Mouse (Mus musculus): ENCODE results near the gene Frmd8. TPM values are rescaled to one million over a fixed set of nuclear protein-coding genes. Genes with fewer than 3 reads are reported as not detected.

Frmd8 gene
- polyA plus RNA-seq, 1 experiment from 2014 or later = 25.3 TPM

DNA sequence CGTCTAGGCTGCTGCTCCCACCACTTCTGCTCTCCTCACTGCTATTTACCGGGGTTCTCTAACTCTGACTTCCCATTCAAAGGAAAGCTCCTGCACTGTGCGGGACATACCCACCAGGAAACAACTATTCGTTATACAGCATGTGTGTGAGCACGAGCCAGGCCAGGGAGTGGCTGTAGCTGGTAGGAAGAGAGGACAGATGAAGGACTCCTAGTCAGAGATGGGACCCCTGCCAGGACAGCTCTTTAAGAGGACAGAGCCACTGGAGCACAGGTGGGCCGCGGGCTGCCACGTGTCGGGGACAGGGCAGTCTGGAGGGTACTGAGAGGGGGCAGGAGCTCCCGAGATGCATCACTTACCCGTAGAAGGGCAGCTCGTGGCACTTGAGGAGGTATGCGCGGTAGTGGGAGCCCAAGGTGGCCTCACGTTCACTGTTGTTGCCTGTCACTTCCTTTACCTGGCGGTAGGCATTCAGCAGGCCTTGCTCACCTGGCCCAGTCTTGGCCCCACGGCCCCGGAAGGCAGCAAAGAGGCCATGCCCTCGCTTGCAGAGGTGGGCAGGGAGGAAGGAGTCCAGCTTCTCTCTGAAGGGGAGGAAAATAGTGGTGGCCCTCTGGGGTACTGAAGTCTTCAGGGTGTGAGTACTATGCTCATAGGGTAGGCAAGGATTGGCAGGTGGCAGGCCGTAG, 10.2 kb downstream of the Frmd8 start:
- ATAC-seq (ENCODE audit: insufficient read depth, low FRiP score, low read depth) = no peak
- Histone ChIP-seq H3K27ac (no peak overlapping the region), H3K27me3 (replicated peaks) (no peaks in the 10 kb centered on the region), H3K9ac (no peak overlapping the region), H3K4me1 (no peaks in the 10 kb centered on the region), H3K9me3 (no peaks in the 10 kb centered on the region), H3K4me3 (replicated peaks) (no peak overlapping the region), H3K36me3 (peaks cover 41% of the 10 kb centered on the region), H3K4me2 (no peak overlapping the region)
- WGBS = 93% methylated on average over 20 of the region's 20 CpGs

DNA sequence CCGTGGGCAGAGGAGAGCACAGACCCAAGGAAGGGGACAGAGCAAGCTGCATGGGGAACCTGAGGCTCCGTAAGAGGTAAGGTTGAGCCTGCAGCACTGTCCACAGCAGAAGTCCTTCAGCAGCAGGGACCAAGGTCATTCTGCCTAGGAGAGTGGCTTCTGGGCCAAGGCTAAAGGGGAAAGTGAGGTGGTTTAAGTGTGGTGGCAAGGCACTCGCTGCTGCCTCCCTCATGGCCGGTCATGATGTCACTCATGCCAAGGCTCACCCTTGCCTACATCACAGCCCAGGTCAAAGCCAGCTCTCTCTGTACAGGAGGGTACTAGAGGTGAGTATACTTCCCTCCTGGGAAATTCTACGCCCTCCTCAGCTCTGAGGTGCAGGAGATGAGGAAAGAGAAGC, 11.3 kb downstream of the Frmd8 start:
- Histone ChIP-seq H3K4me2 (no peak overlapping the region), H3K27me3 (replicated peaks) (no peaks in the 10 kb centered on the region), H3K9ac (no peak overlapping the region), H3K27ac (no peak overlapping the region), H3K9me3 (no peaks in the 10 kb centered on the region), H3K36me3 (peaks cover 36% of the 10 kb centered on the region), H3K4me3 (replicated peaks) (no peak overlapping the region), H3K4me1 (no peaks in the 10 kb centered on the region)
- no peak for ATAC-seq (ENCODE audit: insufficient read depth, low FRiP score, low read depth)
- WGBS = 96% methylated on average over 5 of the region's 5 CpGs

DNA sequence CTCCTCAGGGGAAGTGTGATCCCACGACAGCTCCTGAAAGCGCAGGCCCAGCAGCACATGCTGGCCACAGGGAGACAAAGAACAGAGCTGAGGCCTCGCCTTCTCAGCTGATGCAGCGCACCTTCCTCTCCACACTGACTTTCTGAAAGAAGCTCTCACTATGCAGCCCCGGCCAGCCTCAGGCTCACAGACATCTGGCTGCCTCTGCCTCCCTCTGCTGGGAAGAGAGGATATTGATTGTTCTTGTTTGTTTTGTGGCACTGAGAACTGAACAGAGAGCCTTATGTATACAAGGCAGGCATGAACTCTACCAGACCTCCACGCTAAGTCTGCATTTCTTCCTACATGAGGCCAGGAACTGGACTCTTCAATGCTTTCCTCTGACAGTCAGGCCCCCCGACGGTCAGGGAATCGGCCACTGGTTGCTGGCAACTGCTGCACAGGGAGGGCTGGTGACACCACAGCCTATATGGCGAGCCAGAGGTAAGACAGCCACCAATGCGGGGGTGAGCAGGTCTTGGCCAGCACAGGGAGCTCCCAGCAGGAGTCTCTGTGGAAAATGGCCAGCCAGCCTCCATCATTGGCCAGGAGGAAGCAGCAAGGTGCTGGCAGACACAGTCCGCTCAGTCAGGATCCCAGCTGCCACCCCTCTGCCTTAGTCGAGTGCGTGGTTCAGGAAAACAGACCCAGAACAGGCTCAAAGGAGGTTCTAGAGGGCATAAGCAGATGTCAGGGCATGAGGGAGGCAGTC, 12.6 kb downstream of the Frmd8 start:
- Histone ChIP-seq H3K9me3 (no peaks in the 10 kb centered on the region), H3K27me3 (replicated peaks) (no peaks in the 10 kb centered on the region), H3K4me1 (no peaks in the 10 kb centered on the region), H3K9ac (no peak overlapping the region), H3K4me2 (no peak overlapping the region), H3K36me3 (peaks cover 35% of the 10 kb centered on the region), H3K4me3 (replicated peaks) (no peak overlapping the region), H3K27ac (no peak overlapping the region)
- ATAC-seq (ENCODE audit: insufficient read depth, low FRiP score, low read depth) = no peak
- 96% methylated on average over 14 of the region's 14 CpGs for WGBS

DNA sequence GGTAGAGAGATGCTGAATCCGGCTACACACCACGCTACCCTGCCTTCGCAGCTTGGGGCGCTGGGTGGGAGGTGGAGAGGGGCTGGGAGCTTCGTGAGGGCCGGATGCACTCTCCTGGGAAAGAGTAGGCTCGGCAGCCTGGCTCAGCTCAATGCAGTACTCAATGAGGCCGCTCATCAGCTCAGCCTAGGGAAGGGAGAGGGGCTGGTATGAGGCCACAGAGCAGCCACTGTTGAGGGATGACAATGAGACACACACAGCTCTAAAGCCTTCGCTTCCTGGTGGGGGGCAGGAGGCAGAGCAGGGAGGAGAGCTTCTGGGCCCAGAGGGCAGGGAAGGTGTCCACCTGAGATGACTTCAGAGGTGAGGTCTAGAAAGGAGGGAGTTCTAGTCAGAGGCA, 18.5 kb downstream of the Frmd8 start:
- Histone ChIP-seq H3K4me2 (no peak overlapping the region), H3K9me3 (no peaks in the 10 kb centered on the region), H3K4me3 (replicated peaks) (no peak overlapping the region), H3K36me3 (peaks cover 17% of the 10 kb centered on the region), H3K4me1 (peaks cover 3% of the 10 kb centered on the region), H3K27me3 (replicated peaks) (no peaks in the 10 kb centered on the region), H3K9ac (no peak overlapping the region), H3K27ac (no peak overlapping the region)
- WGBS = 82% methylated on average over 9 of the region's 9 CpGs
- no peak for ATAC-seq (ENCODE audit: insufficient read depth, low FRiP score, low read depth)

DNA sequence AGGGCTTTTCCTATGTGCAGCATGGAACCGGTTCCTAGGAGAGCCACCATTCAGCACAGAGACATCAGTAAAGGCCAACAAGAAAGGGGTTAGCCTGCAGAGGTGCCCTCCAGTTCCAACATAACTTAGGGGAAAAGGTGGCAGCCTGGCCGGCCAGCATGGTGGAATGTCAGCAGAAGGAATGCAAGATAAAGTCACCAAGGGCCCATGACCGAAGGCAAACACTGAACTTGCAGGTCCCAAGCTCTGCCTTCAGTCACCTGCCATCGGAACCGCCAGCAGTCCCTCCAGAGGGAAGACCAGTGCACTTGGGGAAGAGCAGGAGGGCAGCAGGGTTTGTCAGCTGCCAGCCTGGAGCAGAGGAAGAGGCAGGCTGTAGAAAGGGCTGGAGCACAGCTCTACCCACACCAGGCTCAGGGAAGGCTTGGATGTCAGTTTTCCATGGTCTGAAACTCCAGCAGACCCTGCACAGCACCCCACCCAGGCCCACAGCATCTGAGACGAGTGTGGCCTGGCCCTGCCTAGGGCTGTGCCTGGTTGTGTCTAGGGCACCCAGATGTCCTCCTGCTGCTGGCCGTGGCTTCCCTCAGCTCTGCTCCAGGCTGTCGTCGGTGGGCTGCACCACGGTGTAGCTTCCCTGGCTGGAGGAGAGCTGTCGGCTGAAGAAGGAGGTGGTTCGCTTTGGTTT, 22.9 kb downstream of the Frmd8 start:
- Histone ChIP-seq H3K9ac (no peak overlapping the region), H3K4me2 (no peak overlapping the region), H3K4me1 (peaks cover 37% of the 10 kb centered on the region), H3K27ac (peak overlapping the region; percentile 61), H3K27me3 (replicated peaks) (no peaks in the 10 kb centered on the region), H3K36me3 (peaks cover 9% of the 10 kb centered on the region; the same call in 1 of the 2 replicates), H3K9me3 (no peaks in the 10 kb centered on the region), H3K4me3 (replicated peaks) (no peak overlapping the region)
- ATAC-seq (ENCODE audit: insufficient read depth, low FRiP score, low read depth) = no peak
- WGBS = 75% methylated on average over 12 of the region's 12 CpGs

DNA sequence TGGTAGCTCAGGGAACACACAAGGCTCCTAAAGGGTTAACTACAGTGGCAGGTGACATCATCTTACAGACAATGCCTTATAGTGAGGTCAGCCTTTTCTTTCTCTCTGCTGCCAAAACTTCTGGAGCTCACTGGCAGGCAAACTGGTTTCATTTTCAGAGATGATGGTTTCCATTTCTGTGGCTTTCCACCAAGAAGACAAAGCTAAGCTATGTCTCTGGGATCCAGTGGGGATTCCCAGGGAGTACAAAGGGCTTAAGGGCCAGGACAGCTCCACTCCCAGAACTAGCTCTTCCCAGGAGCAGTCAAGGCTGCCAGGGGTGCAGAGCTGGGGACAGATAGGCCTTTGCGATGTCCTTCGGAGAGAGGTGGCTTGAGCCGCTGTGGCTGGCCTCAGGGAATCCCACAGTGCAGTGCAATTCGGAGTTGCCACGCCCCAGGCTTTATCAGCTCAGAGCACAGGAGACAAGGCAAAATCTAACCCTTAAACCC, 23.5 kb downstream of the Frmd8 start:
- Histone ChIP-seq H3K4me1 (peaks cover 42% of the 10 kb centered on the region), H3K4me2 (no peak overlapping the region; the same call in 1 of the 2 replicates), H3K27ac (peak overlapping the region; percentile 61)

DNA sequence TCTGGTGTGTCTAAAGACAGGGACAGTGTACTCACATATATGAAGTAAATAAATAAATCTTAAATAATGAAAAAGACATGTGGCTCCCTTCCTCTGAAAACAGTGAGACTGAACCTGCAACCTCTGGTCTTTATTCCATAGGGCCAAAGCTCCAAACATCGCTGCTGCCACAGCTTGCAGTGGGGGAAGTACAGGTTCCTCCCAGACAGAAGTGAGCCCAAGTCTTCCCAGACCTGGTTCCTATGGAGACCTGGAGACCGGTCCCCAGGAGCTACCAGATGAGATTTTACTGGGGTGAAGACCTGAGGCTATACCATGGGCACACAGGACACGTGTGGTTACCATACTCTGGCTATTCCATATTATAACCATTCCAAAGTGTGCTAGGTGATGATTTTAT, 24.2 kb downstream of the Frmd8 start:
- Histone ChIP-seq H3K9ac (no peak overlapping the region), H3K4me1 (peaks cover 42% of the 10 kb centered on the region), H3K4me2 (no peak overlapping the region), H3K36me3 (no peaks in the 10 kb centered on the region), H3K4me3 (replicated peaks) (no peak overlapping the region), H3K27ac (no peak overlapping the region), H3K9me3 (no peaks in the 10 kb centered on the region), H3K27me3 (replicated peaks) (no peaks in the 10 kb centered on the region)
- 78% methylated on average over 3 of the region's 3 CpGs for WGBS
- ATAC-seq (ENCODE audit: insufficient read depth, low FRiP score, low read depth) = no peak

More for the DNA sequence above, 23.5 kb downstream of the Frmd8 start:
- Histone ChIP-seq H3K27me3 (replicated peaks) (no peaks in the 10 kb centered on the region), H3K9me3 (no peaks in the 10 kb centered on the region), H3K9ac (no peak overlapping the region), H3K4me3 (replicated peaks) (no peak overlapping the region), H3K36me3 (peaks cover 2% of the 10 kb centered on the region; the same call in 1 of the 2 replicates)
- 62% methylated on average over 5 of the region's 5 CpGs for WGBS
- ATAC-seq (ENCODE audit: insufficient read depth, low FRiP score, low read depth) = no peak

DNA sequence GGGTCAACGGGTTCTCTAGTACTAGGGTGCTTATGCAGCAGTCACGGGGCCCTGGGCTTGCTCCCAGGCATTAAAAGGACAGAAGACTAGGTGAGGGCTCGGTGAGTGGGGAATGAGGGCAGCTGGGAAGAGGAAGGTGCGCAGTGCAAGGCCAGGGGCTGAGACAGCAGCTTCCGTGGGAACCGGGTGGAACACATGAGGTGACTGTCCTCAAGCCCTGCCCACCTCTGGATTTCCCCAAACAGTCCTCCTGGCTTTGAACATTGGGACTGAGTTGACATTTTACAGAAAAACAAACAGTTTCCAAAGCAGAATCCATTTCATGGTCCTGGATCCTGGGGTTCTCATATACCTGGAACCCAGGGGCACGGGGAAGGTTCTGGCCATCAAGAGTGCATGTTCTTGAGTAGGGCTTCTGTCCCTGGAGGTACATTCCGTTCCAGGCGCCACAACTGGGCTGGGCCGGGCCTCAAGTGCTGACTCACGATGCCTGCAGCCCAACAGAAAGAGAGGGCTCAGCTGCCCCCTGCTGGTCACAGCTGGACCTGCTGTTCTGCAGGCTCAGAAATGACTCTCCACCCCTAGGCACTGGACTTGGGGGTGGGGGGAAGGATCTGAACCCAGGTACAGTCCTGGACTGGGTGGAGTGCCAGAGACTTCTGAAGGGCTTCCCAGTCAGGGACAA, 25.1 kb downstream of the Frmd8 start:
- Histone ChIP-seq H3K4me3 (replicated peaks) (no peak overlapping the region), H3K4me1 (peaks cover 46% of the 10 kb centered on the region), H3K27me3 (replicated peaks) (no peaks in the 10 kb centered on the region), H3K4me2 (peak overlapping the region; percentile 27), H3K36me3 (no peaks in the 10 kb centered on the region), H3K9ac (no peak overlapping the region), H3K9me3 (no peaks in the 10 kb centered on the region), H3K27ac (peak overlapping the region; percentile 99)
- peak; percentile 28 for ATAC-seq (ENCODE audit: insufficient read depth, low FRiP score, low read depth)
- 23% methylated on average over 11 of the region's 11 CpGs for WGBS

DNA sequence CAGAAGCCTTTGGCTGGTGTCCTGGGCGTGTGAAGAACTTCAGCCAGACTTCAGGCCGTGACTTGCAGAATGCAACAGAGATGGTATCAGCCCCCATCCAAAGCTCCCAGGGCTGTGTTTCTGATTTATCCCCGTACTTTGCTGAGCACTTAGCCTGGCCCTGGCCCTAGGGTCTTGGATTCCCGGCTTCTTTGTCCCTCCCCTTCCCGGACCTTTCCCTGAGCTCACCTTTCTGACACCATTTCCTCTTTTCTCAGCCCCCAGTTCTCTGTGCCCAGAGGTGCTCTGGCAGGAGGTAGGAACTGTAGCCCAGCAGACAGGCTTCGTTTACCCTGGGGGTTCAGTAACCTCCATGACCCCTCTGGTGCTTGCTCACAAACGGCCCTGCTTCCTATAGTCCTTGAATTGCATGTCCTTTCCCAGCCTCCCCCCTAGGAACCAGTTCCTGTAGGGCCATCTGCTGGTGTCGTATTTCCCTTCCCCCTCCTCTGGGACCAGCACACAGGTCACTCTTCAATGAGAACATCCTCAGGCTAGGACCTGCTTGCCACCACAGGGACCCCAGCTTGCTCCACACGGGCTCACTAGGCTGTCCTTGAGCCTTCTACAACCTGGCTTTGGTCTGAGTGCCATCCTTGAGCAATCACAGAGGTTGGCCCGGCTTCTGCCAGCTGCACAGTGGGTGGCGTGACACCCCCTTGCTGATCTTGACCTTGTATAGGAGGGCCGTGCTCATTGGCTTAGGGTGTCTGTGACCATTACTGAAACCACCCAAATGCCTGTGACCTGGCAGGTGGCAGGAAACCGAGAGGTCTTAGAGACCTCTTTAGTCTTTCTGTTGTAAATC, 26.0 kb downstream of the Frmd8 start:
- 34% methylated on average over 13 of the region's 13 CpGs for WGBS
- peak overlapping the region; percentile 99 for H3K27ac ChIP-seq
- H3K4me3 ChIP-seq (replicated peaks) = peak overlapping the region; percentile 9; the same call in 1 of the 2 replicates
- H3K4me1 ChIP-seq = peaks cover 52% of the 10 kb centered on the region
- no peaks in the 10 kb centered on the region for H3K27me3 ChIP-seq (replicated peaks)
- no peaks in the 10 kb centered on the region for H3K9me3 ChIP-seq
- no peak for ATAC-seq (ENCODE audit: insufficient read depth, low FRiP score, low read depth)
- H3K9ac ChIP-seq = peak overlapping the region; percentile 24; the same call in 1 of the 2 replicates
- H3K4me2 ChIP-seq = peak overlapping the region; percentile 70
- no peaks in the 10 kb centered on the region for H3K36me3 ChIP-seq

DNA sequence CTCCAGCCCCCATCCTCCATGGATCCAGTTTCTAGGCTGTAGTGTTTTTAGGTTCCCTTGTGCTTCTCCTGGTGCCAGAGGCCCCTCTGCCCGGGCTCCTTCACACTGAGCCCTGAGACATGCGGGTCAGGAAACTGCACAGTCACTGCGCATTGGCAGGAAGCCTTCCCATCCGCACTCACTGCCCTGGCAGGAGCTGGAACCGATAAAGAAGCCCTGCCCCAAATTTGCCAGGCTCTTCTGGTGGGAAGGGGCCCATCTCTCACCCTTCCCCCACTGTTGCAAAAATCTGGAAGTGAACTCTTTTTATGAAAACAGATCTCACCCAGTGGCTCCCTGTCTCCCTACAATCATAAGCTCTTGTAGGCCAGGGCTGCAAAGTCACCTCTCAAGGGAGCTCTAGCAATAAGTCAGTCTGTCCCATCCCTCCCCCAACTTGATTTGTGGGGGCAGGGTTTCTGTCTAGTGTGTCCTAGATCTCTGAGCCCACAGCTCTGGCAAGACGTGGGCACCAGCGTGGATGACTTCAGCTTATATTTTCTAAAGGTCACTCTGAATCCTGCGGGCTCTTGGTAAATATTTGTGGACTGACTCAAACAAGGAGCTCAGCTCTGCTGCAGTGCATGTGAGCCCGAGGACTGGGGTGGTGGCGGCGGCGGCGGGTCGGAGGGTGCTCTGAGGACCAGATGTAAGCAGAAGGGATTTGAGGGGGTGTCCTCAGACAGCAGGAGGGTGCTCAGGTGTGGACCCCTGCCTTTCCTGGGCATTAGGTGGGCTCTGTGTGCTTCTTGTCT, 26.8 kb downstream of the Frmd8 start:
- Histone ChIP-seq H3K36me3 (no peaks in the 10 kb centered on the region), H3K27ac (peak overlapping the region; percentile 99), H3K27me3 (replicated peaks) (no peaks in the 10 kb centered on the region), H3K4me1 (peaks cover 56% of the 10 kb centered on the region), H3K9ac (peak overlapping the region; percentile 24; the same call in 1 of the 2 replicates), H3K4me2 (peak overlapping the region; percentile 70), H3K9me3 (no peaks in the 10 kb centered on the region), H3K4me3 (replicated peaks) (peak overlapping the region; percentile 9; the same call in 1 of the 2 replicates)
- WGBS = 34% methylated on average over 14 of the region's 14 CpGs
- no peak for ATAC-seq (ENCODE audit: insufficient read depth, low FRiP score, low read depth)

Measured in stomach, embryonic 15.5 days (tissue).